Mouse (Mus musculus) spleen, embryonic (tissue): ENCODE measurements at regions not wholly inside any gene's neighbourhood (a gene's known extent, or its start where the extent isn't known, plus 50 kb on each side); places are given as distances from the start of the nearest gene placed in this dataset.

ENCODE experiments used
- CTCF ChIA-PET: fragments of 350-600 bp; sonication (Branson Sonifier 250); formaldehyde crosslinking; loops from one replicate; lab custom pipeline; 2022; lab: Charles Lee

GRCm38 (mm10) chr19:14343890-14344289 lies 254.0 kb downstream of the Tle4 start:
- CTCF ChIA-PET: no interaction called here

- CTCF ChIA-PET: no interaction called here
These were observed 253.4 kb downstream of the Tle4 start for GRCm38 (mm10) chr19:14344467-14344866.

- CTCF ChIA-PET: no interaction called here
These were observed 250.8 kb downstream of the Tle4 start for GRCm38 (mm10) chr19:14347026-14347425.

DNA sequence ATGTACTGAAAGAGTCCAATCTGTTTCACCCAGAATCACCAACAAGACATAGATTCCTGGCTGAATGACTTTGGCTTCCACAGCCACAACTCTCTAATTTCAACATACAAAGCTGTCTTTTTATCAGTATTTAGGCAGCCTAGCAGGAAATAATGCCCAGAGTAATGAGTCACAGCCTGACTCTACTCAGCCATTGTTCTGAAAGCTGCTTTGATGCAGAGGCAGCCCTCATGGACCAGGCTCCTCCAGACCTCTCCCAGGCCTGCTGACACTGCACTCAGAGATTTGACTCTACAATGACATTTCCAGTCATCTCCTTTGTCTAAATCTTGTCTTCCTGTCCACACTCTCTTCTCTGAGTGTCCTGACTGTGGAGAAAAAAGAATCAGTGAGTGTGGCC lies 250.4 kb downstream of the Tle4 start:
- CTCF ChIA-PET: no interaction called here

GRCm38 (mm10) chr19:14349753-14350152 lies 248.1 kb downstream of the Tle4 start:
- CTCF ChIA-PET: no interaction called here

GRCm38 (mm10) chr19:14351728-14352340 lies 246.0 kb downstream of the Tle4 start:
- CTCF ChIA-PET: no interaction called here

DNA sequence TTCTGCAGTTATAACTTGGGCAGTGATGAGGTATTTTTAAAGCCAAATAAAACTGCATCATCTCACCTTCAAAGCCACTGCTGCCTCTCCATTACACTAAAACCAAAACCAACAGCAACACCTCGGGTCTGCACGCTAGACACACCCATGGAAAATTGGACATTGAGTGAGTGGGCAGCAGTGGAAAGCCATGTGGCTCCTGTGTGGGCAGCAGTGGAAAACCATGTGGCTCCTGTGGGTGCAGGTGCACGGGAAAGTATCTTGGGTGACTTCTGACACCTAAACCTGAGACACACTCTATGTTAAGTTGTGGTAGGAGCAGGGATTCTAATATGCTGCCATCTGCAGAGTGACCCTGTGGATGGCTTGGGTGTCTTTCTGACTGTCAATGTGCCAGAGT lies 245.3 kb downstream of the Tle4 start:
- CTCF ChIA-PET: no interaction called here

DNA sequence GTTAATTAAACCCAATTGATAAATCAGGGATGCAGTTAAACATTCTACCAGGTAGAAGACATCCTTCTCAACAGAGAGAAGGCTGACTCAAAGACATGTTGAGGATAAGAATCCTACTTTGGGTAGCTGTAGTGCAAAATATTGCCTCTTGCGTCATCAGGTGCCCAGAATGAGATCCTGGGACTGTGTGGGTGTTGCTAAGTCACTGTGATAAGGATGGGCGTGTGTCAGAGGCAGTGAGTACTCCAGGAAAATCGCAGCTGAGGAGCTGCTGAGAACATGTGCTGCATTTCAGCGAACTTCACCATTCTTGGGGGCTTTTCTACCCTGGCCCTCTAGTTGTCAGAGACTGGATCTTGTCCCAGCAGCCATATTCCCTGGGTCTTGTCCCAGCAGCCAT lies 244.7 kb downstream of the Tle4 start:
- CTCF ChIA-PET: no interaction called here

DNA sequence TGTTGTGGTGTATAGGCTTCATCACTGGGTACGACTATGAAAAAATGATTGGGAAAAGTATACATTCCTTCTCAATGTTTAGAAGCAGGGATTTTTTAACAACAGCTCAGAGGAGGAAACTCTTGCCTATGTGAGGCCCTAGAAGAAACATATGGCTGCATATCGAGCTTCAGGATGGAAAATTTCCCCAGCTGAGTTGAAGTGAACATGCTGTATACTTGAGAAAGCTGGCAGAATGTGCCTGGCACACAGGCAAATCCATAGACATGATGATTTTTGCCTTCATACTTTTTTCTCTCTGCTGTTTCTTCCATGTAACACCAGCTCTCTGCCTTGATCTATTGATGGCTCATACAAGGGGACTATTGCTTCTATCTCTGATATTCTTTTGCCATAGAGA lies 242.7 kb downstream of the Tle4 start:
- CTCF ChIA-PET: no interaction called here

- CTCF ChIA-PET: no interaction called here
These were observed 241.9 kb downstream of the Tle4 start for GRCm38 (mm10) chr19:14355946-14356345.

- CTCF ChIA-PET: no interaction called here
These were observed 237.2 kb downstream of the Tle4 start for GRCm38 (mm10) chr19:14360611-14361010.

DNA sequence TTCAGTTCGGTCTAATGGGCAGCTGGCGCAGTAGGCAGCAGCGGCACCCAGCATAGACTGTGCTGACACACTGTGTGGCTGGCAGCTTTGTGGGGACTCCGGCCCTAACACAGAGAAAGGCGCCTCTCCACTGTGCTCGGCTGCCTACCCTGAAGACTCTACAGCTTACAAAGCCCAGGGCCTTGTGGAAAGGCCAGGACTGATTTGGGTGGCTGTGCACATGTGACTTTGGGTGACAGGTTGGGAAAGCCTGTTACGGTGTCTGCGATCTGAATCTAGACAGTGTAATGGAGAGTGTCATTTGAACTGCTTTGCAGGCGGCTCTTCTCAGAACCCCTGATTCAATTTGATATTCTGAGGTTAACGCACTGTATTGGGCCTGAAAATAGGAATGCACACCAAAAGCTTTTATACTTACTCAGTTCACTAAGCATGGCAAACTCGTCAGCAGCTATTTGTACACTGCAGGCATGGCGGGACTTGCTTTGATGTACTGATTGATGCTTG lies 228.7 kb downstream of the Tle4 start:
- CTCF ChIA-PET: no interaction called here

DNA sequence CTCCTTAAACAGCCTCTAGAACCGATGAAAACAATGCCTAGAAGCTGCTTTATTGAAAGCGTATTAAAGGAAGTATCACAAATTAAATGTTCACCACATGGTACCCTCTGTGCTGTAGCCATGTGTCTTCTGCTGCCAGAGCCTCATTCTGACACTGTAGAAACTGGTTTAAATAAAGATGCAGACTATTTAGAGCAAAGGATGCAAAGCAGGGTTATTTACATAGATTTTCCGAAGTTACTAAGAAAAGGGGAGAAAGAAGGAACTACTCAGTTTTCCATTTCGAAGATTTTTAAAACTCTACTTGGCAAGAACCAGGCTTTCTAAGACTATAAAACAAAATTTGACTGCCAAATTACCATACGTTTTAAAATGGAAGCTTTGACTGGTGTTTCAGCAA lies 226.5 kb downstream of the Tle4 start:
- CTCF ChIA-PET: no interaction called here

GRCm38 (mm10) chr19:14373996-14374395 lies 223.9 kb downstream of the Tle4 start:
- CTCF ChIA-PET: no interaction called here

- CTCF ChIA-PET: no interaction called here
These were observed 217.0 kb downstream of the Tle4 start for GRCm38 (mm10) chr19:14380898-14381297.

GRCm38 (mm10) chr19:14387796-14388195 lies 210.1 kb downstream of the Tle4 start:
- CTCF ChIA-PET: interaction anchor here (0.5 kb wide), 1 partner anchor 407 kb away, joined by 5 read pairs; no protein-coding TSS in a partner anchor

DNA sequence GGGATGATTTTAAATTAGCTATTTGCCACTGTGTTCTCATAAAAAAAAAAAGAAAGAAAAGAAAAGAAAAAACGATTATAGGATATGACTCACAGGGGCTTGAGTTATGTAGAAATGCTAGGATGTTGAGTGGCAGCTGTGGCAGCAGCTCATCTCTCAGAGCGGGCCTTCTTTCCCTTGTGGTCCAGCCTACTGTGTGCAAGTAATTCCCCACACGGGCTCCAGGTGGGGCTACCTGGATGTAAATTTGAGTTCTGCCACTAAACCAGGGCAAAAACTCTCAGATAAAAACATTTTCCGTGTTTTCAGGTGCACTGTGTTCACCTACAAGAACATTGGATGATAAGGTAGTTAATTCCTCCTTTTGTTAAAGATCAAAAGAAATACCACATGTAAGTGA lies 209.3 kb downstream of the Tle4 start:
- CTCF ChIA-PET: interaction anchor here (0.5 kb wide), 1 partner anchor 13 kb away, joined by 14 read pairs; no protein-coding TSS in a partner anchor

DNA sequence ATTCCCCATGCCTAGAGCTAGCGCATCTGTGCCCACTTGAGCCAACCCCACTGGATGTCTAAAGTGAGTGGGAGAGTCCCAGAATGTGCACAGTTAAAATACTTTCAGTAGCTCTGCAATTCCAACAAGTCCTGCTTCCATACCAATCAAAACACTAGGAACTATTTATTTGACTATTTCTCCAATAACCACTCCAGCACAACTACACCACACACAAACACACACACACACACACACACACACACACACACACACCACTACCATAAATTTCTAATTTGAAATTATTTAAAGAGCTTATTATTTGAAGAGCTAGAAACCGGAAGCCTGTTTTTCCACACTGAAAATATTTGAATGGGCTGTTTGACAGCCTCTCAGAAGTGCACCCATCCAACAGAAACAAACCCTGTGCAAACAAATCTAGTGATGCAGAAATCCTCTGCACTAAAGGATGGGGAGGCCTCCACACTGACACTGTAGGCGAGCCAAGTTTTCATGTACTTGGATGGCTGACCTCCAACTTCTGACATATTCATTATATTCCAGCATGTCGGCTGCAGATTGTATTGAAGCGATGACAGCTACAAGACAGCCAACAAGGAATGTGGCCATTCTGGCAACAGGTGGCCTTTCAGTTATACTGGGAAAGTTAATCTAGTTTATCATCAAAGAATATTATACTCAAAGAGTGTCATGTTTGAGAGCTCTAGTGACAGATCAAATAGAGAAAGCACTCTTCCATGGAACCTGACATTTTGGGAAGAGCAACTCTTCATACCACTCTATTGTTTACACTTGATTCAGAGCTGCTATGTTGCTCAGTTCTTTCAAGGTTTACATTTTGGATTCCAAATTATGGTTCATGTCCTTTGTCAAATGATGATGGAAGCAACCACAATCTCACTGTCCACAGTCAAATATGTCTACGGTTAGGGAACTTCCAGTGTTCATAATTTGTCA lies 207.7 kb downstream of the Tle4 start:
- CTCF ChIA-PET: no interaction called here

GRCm38 (mm10) chr19:14390914-14391313 lies 206.9 kb downstream of the Tle4 start:
- CTCF ChIA-PET: no interaction called here
